Mouse (Mus musculus) A20 (cell line): ENCODE measurements around the gene Nptx1.

ENCODE experiments used
- DNase-seq: peaks from one replicate; pipeline ENCODE4 v3.0.0-alpha.2; 2011; ENCODE audit warnings: low read depth, low spot score

The Nptx1 gene

GRCm38 (mm10) chr11:119547183-119547921, at the start of gene Nptx1:
TSS of gene Nptx1 (minus strand) at chr11:119547753.
- DNase-seq: no peak

GRCm38 (mm10) chr11:119593966-119594365, 46.4 kb upstream of the Nptx1 start:
- DNase-seq: no peak

- DNase-seq: peak; percentile 79
Observed at GRCm38 (mm10) chr11:119589242-119589641, 41.7 kb upstream of the Nptx1 start.

DNA sequence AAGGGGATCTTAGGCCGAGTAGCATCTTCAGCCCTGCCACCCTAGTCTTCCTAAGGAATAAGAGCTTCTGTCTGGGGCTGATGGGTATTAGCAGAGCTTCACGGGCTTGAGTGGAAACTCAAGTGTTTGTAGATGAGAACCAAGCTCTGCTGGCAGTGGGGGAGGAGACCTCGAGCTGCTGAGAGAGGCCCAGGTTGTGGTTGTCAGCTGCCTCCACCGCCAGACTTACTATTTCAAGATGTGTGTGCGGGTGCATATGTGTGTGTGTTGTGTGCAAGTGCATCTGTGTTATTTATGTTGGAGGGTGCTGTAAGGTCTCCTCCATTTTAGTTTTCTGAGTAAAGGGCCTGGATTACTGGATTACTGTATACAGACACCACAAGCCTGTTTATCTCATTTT, 39.6 kb upstream of the Nptx1 start:
- DNase-seq: no peak

DNA sequence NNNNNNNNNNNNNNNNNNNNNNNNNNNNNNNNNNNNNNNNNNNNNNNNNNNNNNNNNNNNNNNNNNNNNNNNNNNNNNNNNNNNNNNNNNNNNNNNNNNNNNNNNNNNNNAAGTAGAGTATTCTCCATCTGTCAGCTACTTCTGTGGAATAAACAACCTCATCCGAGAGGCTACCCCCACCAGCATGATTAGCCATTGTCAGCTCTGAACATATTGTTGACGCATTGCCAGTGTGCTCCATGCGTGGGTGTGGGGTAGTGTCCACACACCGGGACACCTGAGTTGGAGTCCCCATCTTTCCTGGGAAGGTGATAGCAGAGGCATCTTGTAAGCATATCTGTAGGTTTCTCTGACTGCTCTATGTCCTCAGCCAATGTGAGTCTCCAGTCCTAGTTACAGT, 39.0 kb upstream of the Nptx1 start:
- DNase-seq: no peak

- DNase-seq: no peak
Observed at GRCm38 (mm10) chr11:119577721-119578120, 30.2 kb upstream of the Nptx1 start.

DNA sequence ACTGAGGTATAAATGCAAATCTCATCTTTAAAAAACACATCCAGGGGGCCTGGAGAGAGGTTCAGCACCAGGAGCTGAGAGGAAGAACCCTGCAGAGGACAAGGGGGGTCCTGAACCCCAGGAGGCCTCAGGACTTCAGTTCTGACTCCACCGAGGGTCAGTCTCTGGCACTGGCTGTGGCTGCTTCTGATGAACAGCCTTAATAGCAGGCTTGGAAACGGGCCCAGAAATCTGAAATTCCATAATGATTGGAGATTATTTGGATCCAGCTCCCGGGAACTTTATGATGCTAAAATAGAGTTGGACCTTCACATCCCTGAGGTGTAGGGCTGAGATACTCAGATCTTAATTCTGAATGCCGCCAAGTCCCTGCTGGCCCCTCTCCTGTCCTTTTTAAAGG, 29.3 kb upstream of the Nptx1 start:
- DNase-seq: no peak

GRCm38 (mm10) chr11:119572316-119573010, 24.9 kb upstream of the Nptx1 start:
- no peak for DNase-seq

- DNase-seq: no peak
Observed at GRCm38 (mm10) chr11:119566188-119566587, 18.6 kb upstream of the Nptx1 start.

- DNase-seq: no peak
Observed at GRCm38 (mm10) chr11:119565684-119566083, 18.1 kb upstream of the Nptx1 start.

- DNase-seq: no peak
Observed at GRCm38 (mm10) chr11:119565021-119565420, 17.5 kb upstream of the Nptx1 start.

DNA sequence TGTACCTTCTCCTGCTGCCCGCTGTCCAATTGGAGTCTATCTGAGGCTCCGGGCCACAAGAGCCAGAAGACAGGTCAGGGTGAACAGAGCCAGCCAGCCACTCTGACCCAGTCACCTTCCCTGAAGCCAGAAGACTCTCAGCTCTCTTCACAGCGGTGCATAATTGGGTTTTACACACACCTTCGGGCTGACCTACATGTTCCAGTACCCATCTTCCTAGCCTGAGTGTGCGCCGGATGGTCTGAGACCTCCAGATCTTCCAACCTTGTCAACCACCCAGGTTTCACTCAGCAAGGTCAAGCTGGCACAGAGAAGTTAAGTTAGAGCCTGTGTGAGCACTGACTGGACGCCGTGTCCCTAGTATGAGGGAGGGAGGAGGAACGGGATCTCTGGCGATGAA, 16.8 kb upstream of the Nptx1 start:
- no peak for DNase-seq

DNA sequence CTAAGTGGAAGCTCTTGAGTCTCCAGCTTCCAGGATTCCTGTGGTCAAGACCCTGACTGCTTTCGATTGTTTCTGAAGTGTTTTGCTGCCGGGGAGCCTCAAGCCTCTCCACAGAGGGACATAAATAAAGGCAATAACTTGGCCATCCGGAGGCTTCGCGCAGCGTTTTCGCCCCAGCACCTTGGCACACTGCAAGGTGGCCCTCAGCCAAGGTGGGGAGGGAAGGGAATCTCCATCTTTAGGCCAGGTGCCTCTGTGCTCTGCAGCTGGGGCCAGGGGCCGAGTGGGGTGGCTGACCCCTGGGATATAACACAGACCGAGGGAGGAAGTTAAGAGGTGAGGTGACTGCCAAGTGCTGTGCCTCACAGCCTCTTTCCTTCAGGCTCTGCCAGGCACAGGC, 15.6 kb upstream of the Nptx1 start:
- no peak for DNase-seq

DNA sequence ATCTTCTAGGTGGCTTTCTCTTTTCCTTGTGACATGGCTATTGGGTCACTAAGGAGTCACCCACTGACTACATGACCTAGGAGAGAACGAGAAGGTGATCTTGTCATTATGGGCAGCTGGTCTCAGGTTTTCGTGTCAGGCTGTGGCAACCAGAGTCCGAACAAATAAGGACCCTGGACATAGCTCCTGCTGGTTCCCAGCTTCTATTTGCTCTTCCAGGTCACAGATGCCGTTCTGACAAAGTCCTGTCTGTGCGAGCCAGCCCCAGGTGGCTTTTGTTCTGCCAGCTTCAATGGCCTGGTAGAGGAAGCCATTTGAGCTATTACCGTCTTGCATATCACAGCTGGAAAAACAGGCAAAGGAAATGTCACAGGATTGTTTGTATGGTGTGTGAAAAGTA, 14.7 kb upstream of the Nptx1 start:
- DNase-seq: no peak

- no peak for DNase-seq
Observed at GRCm38 (mm10) chr11:119558870-119559610, 11.5 kb upstream of the Nptx1 start.

- DNase-seq: no peak
Observed at GRCm38 (mm10) chr11:119557940-119558869, 10.7 kb upstream of the Nptx1 start.

GRCm38 (mm10) chr11:119555170-119555569, 7.6 kb upstream of the Nptx1 start:
- DNase-seq: no peak

GRCm38 (mm10) chr11:119554706-119555105, 7.2 kb upstream of the Nptx1 start:
- no peak for DNase-seq

DNA sequence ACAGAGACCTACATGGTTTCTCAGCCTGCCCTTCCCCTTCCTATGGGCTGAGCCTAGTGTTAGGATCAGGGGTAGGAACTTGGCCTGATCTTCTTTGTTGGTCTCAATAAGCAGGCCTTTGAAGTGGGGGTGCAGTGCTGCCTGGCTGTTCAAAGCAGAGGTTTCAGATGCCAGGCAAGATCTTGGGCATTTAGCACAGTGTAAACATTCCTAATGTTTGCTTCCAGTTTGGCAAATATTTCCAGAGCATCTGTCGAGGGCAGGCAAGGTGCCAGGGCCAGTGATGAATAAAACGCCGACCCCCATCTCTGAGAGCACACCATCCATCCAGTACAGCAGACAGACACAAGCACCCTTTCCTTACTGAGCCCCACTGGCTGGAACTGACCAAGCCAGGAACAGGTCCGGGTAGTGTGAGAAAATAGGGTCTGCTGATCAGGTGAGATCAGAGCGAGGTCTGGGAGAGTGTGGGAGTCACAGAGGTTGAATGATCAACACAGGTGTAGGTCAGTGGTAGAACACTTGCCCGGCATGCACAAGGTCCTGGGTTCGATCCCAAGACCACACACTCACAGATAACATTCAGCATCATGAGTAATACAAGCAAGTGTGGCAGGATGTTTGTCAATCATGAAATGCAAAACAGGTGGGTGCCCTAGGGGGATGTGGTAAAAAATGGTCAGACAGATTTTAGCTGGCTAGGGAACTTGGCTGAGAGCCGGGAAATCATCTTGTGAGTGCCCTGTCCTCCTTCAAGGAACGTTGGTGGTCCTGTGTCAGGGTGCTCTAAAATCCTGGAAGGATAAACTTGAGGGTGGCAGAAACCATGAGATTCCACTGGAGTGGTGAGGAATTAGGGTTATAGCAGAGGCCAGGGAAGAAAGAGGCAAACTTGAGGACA, 5.6 kb upstream of the Nptx1 start:
- no peak for DNase-seq

- DNase-seq: no peak
Observed at GRCm38 (mm10) chr11:119552301-119552700, 4.7 kb upstream of the Nptx1 start.
